Mouse (Mus musculus) ovary, postnatal 10 days (tissue): ENCODE results near the gene Slc25a22.

ENCODE experiments used
- DNase-seq: peaks from one replicate; pipeline ENCODE4 v3.0.0; 2022; ENCODE audit warnings: low spot score

Slc25a22 gene

GRCm38 (mm10) chr7:141472226-141472625, 34.5 kb upstream of the Slc25a22 start:
- no peak for DNase-seq

- DNase-seq = no peak
Observed at GRCm38 (mm10) chr7:141471236-141471635, 33.5 kb upstream of the Slc25a22 start.

GRCm38 (mm10) chr7:141470637-141470944, 32.9 kb upstream of the Slc25a22 start:
- no peak for DNase-seq

GRCm38 (mm10) chr7:141469901-141470636, 32.4 kb upstream of the Slc25a22 start:
- no peak for DNase-seq

- DNase-seq = no peak
Observed at GRCm38 (mm10) chr7:141469352-141469751, 31.7 kb upstream of the Slc25a22 start.

- DNase-seq = no peak
Observed at GRCm38 (mm10) chr7:141468522-141469211, 31.0 kb upstream of the Slc25a22 start.

GRCm38 (mm10) chr7:141468164-141468521, 30.5 kb upstream of the Slc25a22 start:
- no peak for DNase-seq

GRCm38 (mm10) chr7:141467230-141468030, 29.7 kb upstream of the Slc25a22 start, which contains the start of gene Cd151:
Gene Cd151 (plus strand): TSS chr7:141467392.
- no peak for DNase-seq

GRCm38 (mm10) chr7:141466607-141467148, 29.0 kb upstream of the Slc25a22 start:
- no peak for DNase-seq

- no peak for DNase-seq
Observed at GRCm38 (mm10) chr7:141466045-141466394, 28.3 kb upstream of the Slc25a22 start.

- DNase-seq = no peak
Observed at GRCm38 (mm10) chr7:141465388-141466044, 27.8 kb upstream of the Slc25a22 start.

- no peak for DNase-seq
Observed at GRCm38 (mm10) chr7:141464603-141465201, 27.0 kb upstream of the Slc25a22 start.

GRCm38 (mm10) chr7:141463824-141464602, 26.3 kb upstream of the Slc25a22 start:
- no peak for DNase-seq

- no peak for DNase-seq
Observed at GRCm38 (mm10) chr7:141462333-141462821, 24.7 kb upstream of the Slc25a22 start.

GRCm38 (mm10) chr7:141461521-141462332, 24.0 kb upstream of the Slc25a22 start:
- no peak for DNase-seq

GRCm38 (mm10) chr7:141460391-141461113, 22.9 kb upstream of the Slc25a22 start, which contains the start of gene Cracr2b:
Gene Cracr2b (plus strand): TSS chr7:141461094.
- DNase-seq = no peak

GRCm38 (mm10) chr7:141460001-141460390, 22.3 kb upstream of the Slc25a22 start:
- DNase-seq = no peak

GRCm38 (mm10) chr7:141459301-141459711, 21.6 kb upstream of the Slc25a22 start:
- no peak for DNase-seq

GRCm38 (mm10) chr7:141458661-141459060, 21.0 kb upstream of the Slc25a22 start:
- no peak for DNase-seq
